Mouse (Mus musculus) brain, embryonic 14.5 days (tissue): ENCODE data around the gene Cracr2a. TPM values are rescaled to one million over a fixed set of nuclear protein-coding genes. Genes with fewer than 3 reads are reported as not detected.
A peak's percentile ranks its signal among the peaks of the same experiment; 100 is the strongest.

Source experiments
- DNase-seq: peaks from one replicate; pipeline ENCODE4 v3.0.0-alpha.2; 2011; ENCODE audit warnings: low read depth
- CTCF ChIP-seq: fragments of 200-500 bp; IDR thresholded peaks from 2 replicates; pipeline ENCODE4 v1.5.1; 2012; ENCODE audit warnings: inconsistent platforms, mild to moderate bottlenecking, moderate library complexity, borderline replicate concordance; ENCODE audit not compliant: insufficient read depth, insufficient read length; ENCODE audit errors: extremely low read depth
- POLR2A ChIP-seq: fragments of 200-500 bp; IDR thresholded peaks from 2 replicates; pipeline ENCODE4 v1.6.1; 2012; ENCODE audit warnings: mild to moderate bottlenecking, inconsistent platforms, borderline replicate concordance; ENCODE audit not compliant: poor library complexity, insufficient read depth, insufficient read length, severe bottlenecking; ENCODE audit errors: extremely low read depth
- polyA plus RNA-seq: library from polyadenylated mRNA; depleted of rRNA; stranded (reverse); fragments of >200 nt; gene quantifications from 2 replicates; pipeline ENCODE4 v1.2.3, GENCODE M21; 2012

The Cracr2a gene
- polyA plus RNA-seq, 1 experiment: 0.29 TPM

GRCm38 (mm10) chr6:127539226-127539625 lies 21.9 kb upstream of the Cracr2a start:
- TF ChIP-seq CTCF (no peak), POLR2A (no peak)
- DNase-seq: no peak

GRCm38 (mm10) chr6:127539659-127540058 lies 21.5 kb upstream of the Cracr2a start:
- DNase-seq: no peak
- TF ChIP-seq POLR2A (no peak), CTCF (no peak)

GRCm38 (mm10) chr6:127540517-127540916 lies 20.6 kb upstream of the Cracr2a start:
- TF ChIP-seq POLR2A: no peak
- no peak for TF ChIP-seq CTCF
- DNase-seq: no peak

GRCm38 (mm10) chr6:127541617-127542374 lies 19.3 kb upstream of the Cracr2a start:
- DNase-seq: peak; percentile 95
- TF ChIP-seq CTCF (peak; percentile 80; the same call in 1 of the 2 replicates), POLR2A (no peak)

- TF ChIP-seq POLR2A (no peak), CTCF (no peak)
These were observed 14.5 kb upstream of the Cracr2a start for GRCm38 (mm10) chr6:127546676-127547075.

GRCm38 (mm10) chr6:127552940-127553339 lies 8.2 kb upstream of the Cracr2a start:
- TF ChIP-seq POLR2A (no peak), CTCF (0 out of 2 replicates have a peak, but pooled peaks have one; percentile 1)

More at GRCm38 (mm10) chr6:127546676-127547075, 14.5 kb upstream of the Cracr2a start:
- peak; percentile 50 for DNase-seq

GRCm38 (mm10) chr6:127555553-127555952 lies 5.6 kb upstream of the Cracr2a start:
- DNase-seq: peak; percentile 9
- no peak for TF ChIP-seq POLR2A
- TF ChIP-seq CTCF: no peak

More at GRCm38 (mm10) chr6:127552940-127553339, 8.2 kb upstream of the Cracr2a start:
- no peak for DNase-seq

- TF ChIP-seq CTCF (no peak), POLR2A (no peak)
- no peak for DNase-seq
These were observed 287 bp upstream of the Cracr2a start for GRCm38 (mm10) chr6:127560872-127561230.

GRCm38 (mm10) chr6:127563511-127563910 lies 2.4 kb downstream of the Cracr2a start:
- TF ChIP-seq CTCF (no peak), POLR2A (no peak)
- DNase-seq: no peak

- TF ChIP-seq CTCF (no peak), POLR2A (no peak)
- no peak for DNase-seq
These were observed 5.0 kb downstream of the Cracr2a start for GRCm38 (mm10) chr6:127565951-127566732.

GRCm38 (mm10) chr6:127571849-127572550 lies 10.9 kb downstream of the Cracr2a start:
- DNase-seq: no peak
- TF ChIP-seq CTCF (no peak), POLR2A (no peak)
